Comparison of ENCODE assay signal across 15 mouse cellular contexts in genomic region chr6:141050038-141050684, GRCm38 (mm10).
DNase-seq lines count a peak whose midpoint lies in the region; ATAC-seq lines count a peak whose summit lies in the region.
"Had no signal": no experiment of that assay in that cellular context is flagged by ENCODE, and none has a peak within 500 bp of the region (broad histone marks: within the 10 kb centered on the region; RNA-seq: fewer than 3 reads in every experiment).

No protein-coding gene starts in this region.

- no peaks in the 10 kb centered on the region for H3K9me3 ChIP-seq in forebrain, embryonic 16.5 days (ENCODE audit: control insufficient read depth, low read length)
- H3K9me3 ChIP-seq: embryonic facial prominence, embryonic 12.5 days had no signal

- peak; percentile 23 to 41 for DNase-seq in lung, adult 18-20 months
- no peak for DNase-seq in lung, postnatal 14 days
- DNase-seq in lung, postnatal 25 days (ENCODE audit: low spot score) = peak; percentile 21
- DNase-seq in retina, postnatal 1 day = peak; percentile 81
- no peak for DNase-seq in layer of hippocampus, adult 11-12 months (ENCODE audit: low spot score)
- DNase-seq in urinary bladder, postnatal 14 days (ENCODE audit: low spot score) = no peak
- no peak for DNase-seq in MN1 (ENCODE audit: low spot score)
- DNase-seq: cerebellum, adult 9-10 months; kidney, postnatal 14 days; layer of hippocampus, postnatal 36 days; thymus, postnatal 36 days had no signal

- peak; percentile 96 for ATAC-seq in forebrain, embryonic 16.5 days
- ATAC-seq: inflammation-experienced regulatory T-cells, adult 6 months had no signal

- WGBS in forebrain, embryonic 16.5 days = 15% methylated on average over 11 of the region's 11 CpGs

- peaks cover 14% of the 10 kb centered on the region for H3K27me3 ChIP-seq in forebrain, embryonic 16.5 days (replicated peaks; ENCODE audit: control insufficient read depth, insufficient read depth, low read length)
- H3K27me3 ChIP-seq: embryonic facial prominence, embryonic 12.5 days had no signal

- H3K4me3 ChIP-seq in forebrain, embryonic 16.5 days (replicated peaks; ENCODE audit: low read length) = no peak overlapping the region
- H3K4me3 ChIP-seq: embryonic facial prominence, embryonic 12.5 days had no signal

- no peak overlapping the region for H3K9ac ChIP-seq in forebrain, embryonic 16.5 days (replicated peaks; ENCODE audit: low read depth, low read length)
- H3K9ac ChIP-seq: embryonic facial prominence, embryonic 12.5 days had no signal

- no peak overlapping the region for H3K4me2 ChIP-seq in forebrain, embryonic 16.5 days (ENCODE audit: low read length)
- H3K4me2 ChIP-seq: embryonic facial prominence, embryonic 12.5 days had no signal

- no peak overlapping the region for H3K27ac ChIP-seq in forebrain, embryonic 16.5 days (ENCODE audit: low read length)
- H3K27ac ChIP-seq: embryonic facial prominence, embryonic 12.5 days; stomach, postnatal 0 days had no signal

- 0 out of 2 replicates have a peak, but pooled peaks cover 2% of the 10 kb centered on the region for H3K4me1 ChIP-seq in forebrain, embryonic 16.5 days (replicated peaks; ENCODE audit: control insufficient read depth, insufficient read depth, low read length)

- no peaks in the 10 kb centered on the region for H3K36me3 ChIP-seq in forebrain, embryonic 16.5 days (ENCODE audit: control insufficient read depth, insufficient read depth)
- H3K36me3 ChIP-seq: embryonic facial prominence, embryonic 12.5 days had no signal

Comparison
In these comparisons a context has a peak if more than half of its experiments do, and no peak if none do; other contexts are left out.
1. DNase-seq: peak in lung, adult 18-20 months (2 of 2), lung, postnatal 25 days (single experiment) and retina, postnatal 1 day (single experiment); none in lung, postnatal 14 days (single experiment), layer of hippocampus, adult 11-12 months (single experiment), urinary bladder, postnatal 14 days (single experiment) and MN1 (single experiment).